Mouse (Mus musculus): ENCODE results near the gene Olfr1202. TPM values are rescaled to one million over a fixed set of nuclear protein-coding genes. Genes with fewer than 3 reads are reported as not detected.

Gene Olfr1202
- polyA plus RNA-seq (2017; shearing (Covaris generic)) = not detected

DNA sequence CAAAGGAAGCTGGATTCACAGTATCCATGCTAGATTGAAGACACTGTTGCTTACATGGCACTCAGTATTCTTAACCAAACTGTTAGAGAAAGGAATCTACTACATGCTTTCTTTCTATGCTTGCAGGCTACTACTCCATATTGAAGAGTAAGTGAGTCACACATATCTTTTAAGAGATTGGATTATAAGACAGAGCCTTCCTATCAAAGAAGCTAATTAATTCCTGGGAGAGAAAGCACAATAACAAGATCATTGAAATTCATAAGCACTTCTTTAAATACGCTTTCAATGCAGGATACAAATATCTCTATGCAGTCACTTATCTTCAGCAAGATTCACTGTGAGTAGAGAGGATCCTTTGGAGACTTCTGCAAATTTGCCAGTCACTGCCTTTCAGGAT is at the start of gene Olfr1202:
Olfr1202 (plus strand) TSS at position 301 of the 400 bp plus-strand sequence.
- no peak for ATAC-seq

DNA sequence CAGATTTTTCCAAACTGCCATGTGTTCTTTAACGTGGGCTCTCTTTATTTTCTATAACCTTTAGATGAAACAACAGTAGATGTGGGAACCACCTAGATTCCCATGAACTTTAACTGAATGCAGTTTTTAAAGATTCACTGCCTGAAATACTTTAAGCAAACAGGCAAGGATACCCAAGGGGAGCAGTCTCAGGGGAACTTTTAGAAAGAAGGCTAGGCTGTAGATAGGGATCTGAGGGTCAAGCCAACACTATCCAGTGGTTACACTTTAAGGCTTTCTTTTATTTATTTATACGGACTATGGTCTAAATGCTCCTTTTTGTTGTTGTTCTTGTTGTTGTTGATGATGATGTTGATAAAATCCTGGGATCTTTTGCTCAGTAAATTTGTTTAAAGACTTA is 43.9 kb upstream of the Olfr1202 start, which contains the start of gene Olfr1200:
Olfr1200 (minus strand) TSS at position 101 of the 400 bp plus-strand sequence.
- no peak for ATAC-seq

DNA sequence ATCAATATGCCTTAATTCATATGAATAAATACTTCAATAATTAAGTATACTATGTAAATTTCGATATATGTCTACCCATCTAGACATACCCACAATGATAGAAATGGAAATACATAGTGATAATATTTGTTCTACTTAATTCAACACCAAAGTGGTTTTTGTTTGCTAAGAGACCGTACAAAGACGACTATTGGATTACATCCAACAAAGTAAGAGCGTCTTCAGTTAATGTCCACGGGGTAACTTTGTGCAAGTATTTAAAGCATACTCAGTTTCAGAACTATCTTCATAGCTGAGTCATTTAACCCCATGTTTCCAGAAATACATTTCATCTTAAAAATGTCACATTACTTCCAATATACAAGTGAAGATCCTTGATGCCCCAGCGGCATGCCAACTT is 21.6 kb upstream of the Olfr1202 start, which contains the start of gene Olfr1201:
Olfr1201 (plus strand) TSS at position 301 of the 400 bp plus-strand sequence.
- ATAC-seq = no peak

DNA sequence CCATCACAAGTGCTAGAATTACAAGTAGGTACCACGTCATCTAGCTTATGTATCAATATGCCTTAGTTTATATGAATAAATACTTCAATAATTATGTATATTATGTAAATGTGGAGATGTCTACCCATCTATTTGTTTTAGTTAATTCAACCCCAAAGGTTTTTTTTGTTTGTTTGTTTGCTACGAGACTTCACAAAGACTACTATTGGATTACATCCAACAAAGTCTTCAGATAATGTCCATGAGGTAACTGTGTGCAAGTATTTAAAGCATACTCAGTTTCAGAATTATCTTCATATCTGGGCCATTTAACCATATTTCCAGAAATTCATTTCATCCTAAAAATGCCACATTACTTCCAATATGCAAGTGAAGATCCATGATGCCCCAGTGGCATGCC is 15.1 kb downstream of the Olfr1202 start, which contains the start of gene Olfr1205:
Olfr1205 (plus strand) TSS at position 301 of the 400 bp plus-strand sequence.
- no peak for ATAC-seq

DNA sequence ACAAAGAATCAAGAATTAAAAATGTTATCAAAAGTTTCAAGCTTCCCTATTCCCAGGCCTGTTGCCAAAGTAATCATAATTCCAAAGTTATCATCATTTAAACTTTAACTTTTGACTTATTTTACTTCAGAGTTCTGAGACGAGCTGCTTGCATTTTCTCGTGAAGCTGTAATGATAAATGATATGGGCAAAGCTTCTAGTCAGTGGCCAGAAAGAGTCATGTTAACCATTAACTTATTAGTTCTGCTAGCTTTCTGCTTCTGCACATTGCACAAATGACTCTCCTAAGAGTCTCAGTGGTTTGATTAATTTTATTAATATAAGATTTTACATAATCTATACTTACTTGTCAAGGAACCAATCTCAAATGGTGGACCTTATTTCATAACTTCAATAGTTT is 24.2 kb downstream of the Olfr1202 start:
- no peak for ATAC-seq

DNA sequence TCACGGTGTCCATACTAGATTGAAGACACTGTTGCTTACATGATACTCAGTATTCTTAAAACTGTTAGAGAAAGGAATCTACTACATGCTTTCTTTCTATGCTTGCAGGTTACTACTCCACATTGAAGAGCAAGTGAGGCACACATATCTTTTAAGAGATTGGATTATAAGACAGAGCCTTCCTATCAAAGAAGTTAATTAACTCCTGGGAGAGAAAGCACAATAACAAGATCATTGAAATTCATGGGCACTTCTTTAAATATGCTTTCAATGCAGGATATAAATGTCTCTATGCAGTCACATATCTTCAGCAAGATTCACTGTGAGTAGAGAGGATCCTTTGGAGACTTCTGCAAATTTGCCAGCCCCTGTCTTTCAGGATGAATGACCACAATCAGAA is 34.7 kb downstream of the Olfr1202 start, which contains the start of gene Olfr1204:
Olfr1204 (plus strand) TSS at position 301 of the 400 bp plus-strand sequence.
- no peak for ATAC-seq

DNA sequence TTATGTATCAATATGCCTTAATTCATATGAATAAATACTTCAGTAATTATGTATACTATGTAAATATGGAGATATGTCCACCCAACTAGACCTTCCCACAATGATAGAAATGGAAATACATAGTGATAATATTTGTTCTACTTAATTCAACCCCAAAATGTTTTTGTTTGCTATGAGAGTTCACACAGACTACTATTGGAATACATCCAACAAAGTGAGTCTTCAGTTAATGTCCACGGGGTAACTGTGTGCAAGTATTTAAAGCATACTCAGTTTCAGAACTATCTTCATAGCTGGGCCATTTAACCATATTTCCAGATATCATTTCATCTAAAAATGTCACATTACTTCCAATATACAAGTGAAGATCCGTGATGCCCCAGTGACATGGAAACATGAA is 48.6 kb downstream of the Olfr1202 start, which contains the start of gene Olfr1206:
Olfr1206 (plus strand) TSS at position 301 of the 400 bp plus-strand sequence.
- no peak for ATAC-seq

Other genes starting within 250 kb of the Olfr1202 start
- gene Olfr1189, start 228.0 kb upstream of the Olfr1202 start, polyA plus RNA-seq (2017; shearing (Covaris generic)) = not detected
- not detected for gene Olfr1191-ps1, start 174.0 kb upstream of the Olfr1202 start, polyA plus RNA-seq (2017; shearing (Covaris generic))
- under 1 TPM; 0.15 to 0.16 TPM for gene Olfr1192-ps1, start 166.0 kb upstream of the Olfr1202 start, polyA plus RNA-seq (2017; shearing (Covaris generic))
- not detected for gene Olfr1193, start 138.9 kb upstream of the Olfr1202 start, polyA plus RNA-seq (2017; shearing (Covaris generic))
- under 1 TPM in 1 of 2 experiments, not detected in 1; 0.12 TPM for gene Olfr1195, start 125.3 kb upstream of the Olfr1202 start, polyA plus RNA-seq (2017; shearing (Covaris generic))
- gene Olfr1196, start 109.9 kb upstream of the Olfr1202 start, polyA plus RNA-seq (2017; shearing (Covaris generic)) = not detected
- gene Olfr1197, start 82.1 kb upstream of the Olfr1202 start, polyA plus RNA-seq (2017; shearing (Covaris generic)) = under 1 TPM in 1 of 2 experiments, not detected in 1; 0.20 TPM
- under 1 TPM in 1 of 2 experiments, not detected in 1; 0.09 TPM for gene Olfr1198, start 63.1 kb upstream of the Olfr1202 start, polyA plus RNA-seq (2017; shearing (Covaris generic))
- gene Olfr1199, start 54.0 kb upstream of the Olfr1202 start, polyA plus RNA-seq (2017; shearing (Covaris generic)) = not detected
- under 1 TPM in 1 of 2 experiments, not detected in 1; 0.11 TPM for gene Olfr1200, start 44.0 kb upstream of the Olfr1202 start, polyA plus RNA-seq (2017; shearing (Covaris generic))
- gene Olfr1201, start 21.5 kb upstream of the Olfr1202 start, polyA plus RNA-seq (2017; shearing (Covaris generic)) = not detected
- not detected for gene Olfr1205, start 15.2 kb downstream of the Olfr1202 start, polyA plus RNA-seq (2017; shearing (Covaris generic))
- not detected for gene Olfr1204, start 34.8 kb downstream of the Olfr1202 start, polyA plus RNA-seq (2017; shearing (Covaris generic))
- not detected for gene Olfr1206, start 48.7 kb downstream of the Olfr1202 start, polyA plus RNA-seq (2017; shearing (Covaris generic))
- under 1 TPM in 1 of 2 experiments, not detected in 1; 0.11 TPM for gene Olfr1208, start 87.8 kb downstream of the Olfr1202 start, polyA plus RNA-seq (2017; shearing (Covaris generic))
- not detected for gene Olfr1209, start 100.7 kb downstream of the Olfr1202 start, polyA plus RNA-seq (2017; shearing (Covaris generic))
- gene Olfr1211, start 123.6 kb downstream of the Olfr1202 start, polyA plus RNA-seq (2017; shearing (Covaris generic)) = not detected
- gene Olfr1212, start 139.5 kb downstream of the Olfr1202 start, polyA plus RNA-seq (2017; shearing (Covaris generic)) = not detected
- gene Gm13762, start 165.8 kb downstream of the Olfr1202 start, polyA plus RNA-seq (2017; shearing (Covaris generic)) = not detected
- not detected for gene Olfr1214, start 178.2 kb downstream of the Olfr1202 start, polyA plus RNA-seq (2017; shearing (Covaris generic))
- not detected for gene Olfr1215, start 192.5 kb downstream of the Olfr1202 start, polyA plus RNA-seq (2017; shearing (Covaris generic))
- gene Olfr1216, start 203.8 kb downstream of the Olfr1202 start, polyA plus RNA-seq (2017; shearing (Covaris generic)) = not detected
- gene Olfr1217, start 217.6 kb downstream of the Olfr1202 start, polyA plus RNA-seq (2017; shearing (Covaris generic)) = not detected
- gene Olfr1218, start 246.7 kb downstream of the Olfr1202 start, polyA plus RNA-seq (2017; shearing (Covaris generic)) = not detected

Data from CD4-positive, CD25-positive, alpha-beta regulatory T cell, adult 4 months (primary cell).